Mouse (Mus musculus) embryo, embryonic 11 days (tissue): ENCODE measurements at regions not wholly inside any gene's neighbourhood (a gene's known extent, or its start where the extent isn't known, plus 50 kb on each side); places are given as distances from the start of the nearest gene placed in this dataset.
A peak's percentile ranks its signal among the peaks of the same experiment; 100 is the strongest.

ENCODE experiments used
- DNase-seq: peaks from one replicate; pipeline ENCODE4 v3.0.0-alpha.2; 2015

DNA sequence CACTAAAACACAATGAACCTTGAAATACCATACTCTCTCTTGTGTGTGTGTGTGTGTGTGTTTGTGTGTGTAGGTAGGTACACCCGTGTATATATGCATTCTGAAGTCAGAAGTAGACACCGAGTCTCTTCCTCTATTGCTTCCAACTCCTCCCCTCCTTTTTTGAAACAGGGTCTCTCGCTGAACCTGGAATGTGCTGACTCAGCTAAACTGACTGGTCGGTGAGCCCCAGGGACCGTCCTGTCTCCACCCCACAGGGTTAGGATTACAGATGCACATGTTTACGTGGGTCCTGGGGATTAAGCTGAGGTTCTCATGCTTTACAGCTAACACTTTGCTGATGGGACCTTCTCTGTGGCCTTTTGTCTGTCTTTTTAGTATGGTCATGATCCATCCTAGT, 74.8 kb upstream of the Nfil3 start:
- DNase-seq, result no peak

DNA sequence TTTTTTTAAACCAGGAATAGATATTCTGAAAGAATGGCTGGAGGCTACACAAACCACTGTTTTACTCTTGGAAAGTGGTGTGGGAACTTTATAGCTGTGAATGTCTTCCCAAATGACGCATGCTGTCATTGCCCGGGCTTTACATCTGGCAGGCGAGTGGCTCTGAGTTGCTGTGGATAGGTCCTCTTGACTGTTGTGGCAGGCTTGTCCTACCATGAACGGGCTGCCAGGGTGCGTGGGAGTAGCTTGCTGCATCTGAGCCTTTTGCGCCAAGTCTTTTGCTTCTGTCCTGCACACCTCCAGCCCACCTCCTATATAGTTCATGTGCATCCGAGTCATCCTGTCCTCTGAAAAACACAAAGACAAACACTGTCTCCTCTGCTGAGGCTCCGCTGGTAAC, 72.3 kb upstream of the Nfil3 start:
- no peak for DNase-seq

DNA sequence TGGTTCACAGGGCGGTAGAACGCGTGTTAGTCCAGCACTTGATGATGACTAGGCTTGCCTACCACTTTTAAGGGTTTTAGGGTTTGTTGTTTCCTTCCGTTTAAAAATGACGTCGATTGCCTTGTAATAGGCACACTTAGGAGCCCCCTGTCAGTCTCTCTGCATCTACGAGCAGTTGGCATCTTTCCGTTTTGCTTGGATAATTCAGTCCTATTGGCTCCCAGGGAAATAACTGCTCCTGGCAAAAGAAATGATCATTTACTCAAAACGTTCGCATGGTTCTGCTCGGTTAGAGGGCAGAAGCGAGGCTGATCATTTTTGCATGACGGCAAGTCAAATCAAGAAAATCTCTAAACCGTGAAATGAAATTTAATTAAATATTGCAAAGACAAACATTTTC, 71.9 kb upstream of the Nfil3 start:
- no peak for DNase-seq

DNA sequence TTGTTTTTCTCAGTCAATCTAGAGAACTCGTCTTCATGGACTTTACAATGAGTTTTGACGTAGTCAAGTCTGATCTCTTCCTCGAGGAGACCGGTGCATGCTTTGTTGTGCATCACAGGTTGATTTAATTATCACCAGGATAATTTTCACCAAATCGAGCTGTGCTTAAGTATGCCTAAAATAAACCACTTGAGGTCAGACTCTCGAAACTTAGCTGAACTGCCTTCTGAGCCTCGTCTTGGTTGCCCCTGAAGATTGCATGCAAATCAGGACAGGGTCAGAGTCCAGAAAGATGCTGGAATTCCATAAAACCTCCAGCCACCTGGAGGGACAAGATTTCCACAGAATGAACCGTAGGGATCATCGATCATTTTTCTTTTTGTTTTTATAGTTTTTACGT, 71.3 kb upstream of the Nfil3 start:
- no peak for DNase-seq

DNA sequence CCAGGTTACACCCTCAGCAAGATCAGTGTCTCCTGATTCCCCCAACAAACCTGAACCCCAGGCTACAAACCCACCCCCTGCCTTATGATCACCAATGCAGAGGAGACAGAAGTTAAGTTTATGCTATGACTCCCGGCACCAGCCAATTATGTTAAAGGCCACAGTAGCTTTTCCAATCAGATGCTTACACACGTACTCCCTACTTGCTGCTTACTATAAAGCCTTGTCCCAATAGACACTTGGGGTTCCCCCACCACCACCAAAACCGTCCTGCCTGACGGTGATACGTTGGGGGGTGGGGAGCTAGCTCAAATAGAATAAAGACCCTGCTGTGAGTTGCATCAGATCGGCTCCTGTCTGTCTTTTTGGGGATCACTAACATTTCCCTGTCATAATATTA, 70.5 kb upstream of the Nfil3 start:
- no peak for DNase-seq

DNA sequence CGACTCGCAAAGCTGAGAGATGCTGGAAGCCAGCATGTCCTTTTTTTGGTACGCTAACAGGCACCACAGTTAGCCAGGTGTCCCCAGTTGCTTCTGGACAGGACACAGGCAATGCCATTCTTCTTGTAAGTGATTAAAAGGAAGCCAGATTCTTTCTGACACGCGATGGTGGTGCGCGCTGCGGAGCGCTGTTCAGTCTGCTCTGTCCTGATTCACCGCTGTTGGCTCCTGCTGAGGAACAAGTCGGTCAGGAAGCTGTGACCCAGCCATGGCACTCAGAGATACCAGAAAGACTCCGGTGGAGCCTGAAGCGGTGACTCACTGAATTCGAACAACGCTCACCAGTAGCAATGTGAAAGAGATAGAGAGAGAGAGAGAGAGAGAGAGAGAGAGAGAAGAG, 68.3 kb upstream of the Nfil3 start:
- DNase-seq, result no peak

DNA sequence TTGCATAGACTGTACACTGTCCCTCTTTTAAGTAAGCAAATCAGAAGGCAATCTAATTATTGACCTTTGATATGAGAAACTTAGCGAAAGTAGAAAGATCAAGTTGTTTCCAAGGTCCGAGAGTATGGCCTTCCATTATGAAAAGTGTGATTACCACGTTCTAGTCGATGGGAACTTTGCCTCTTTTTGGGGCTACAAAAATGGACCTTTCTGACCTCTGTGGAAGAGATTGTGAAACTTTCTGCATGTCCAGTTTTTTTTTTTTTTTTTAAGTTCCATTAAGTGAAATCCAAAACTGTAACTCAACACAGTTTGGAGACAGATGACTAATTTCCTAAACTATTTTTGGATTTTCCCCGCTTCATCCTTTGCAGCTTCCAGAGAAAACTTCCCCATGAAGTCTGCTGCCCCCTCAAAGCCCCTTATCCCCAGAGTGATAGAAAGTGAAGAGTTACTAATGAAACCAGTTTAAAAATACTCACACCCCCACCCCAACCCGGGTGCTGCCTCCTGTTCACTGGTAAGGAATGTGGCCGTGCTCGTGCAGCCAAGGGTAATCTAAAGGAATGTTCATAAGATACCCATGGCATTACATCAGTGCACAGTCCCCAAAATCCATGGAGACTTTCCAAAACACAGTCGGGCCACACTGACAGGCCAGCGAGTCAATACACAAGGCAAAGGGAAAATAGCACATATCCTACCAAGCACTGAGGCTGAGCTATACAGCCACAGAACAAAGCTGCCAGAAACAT, 52.5 kb upstream of the Nfil3 start:
- DNase-seq, result peak; percentile 17
